Mouse (Mus musculus) CD4-positive, CD25-positive, alpha-beta regulatory T cell, adult 9 weeks (primary cell): ENCODE data around the gene Mroh2a. TPM values are rescaled to one million over a fixed set of nuclear protein-coding genes. Genes with fewer than 3 reads are reported as not detected.

ENCODE experiments used
- polyA plus RNA-seq: library from polyadenylated mRNA; unstranded; fragments of 100-300 nt; shearing (Covaris generic); gene quantifications from one replicate; pipeline ENCODE4 v1.2.1, GENCODE M21; 2017

The Mroh2a gene
- polyA plus RNA-seq: 1.6 TPM

DNA sequence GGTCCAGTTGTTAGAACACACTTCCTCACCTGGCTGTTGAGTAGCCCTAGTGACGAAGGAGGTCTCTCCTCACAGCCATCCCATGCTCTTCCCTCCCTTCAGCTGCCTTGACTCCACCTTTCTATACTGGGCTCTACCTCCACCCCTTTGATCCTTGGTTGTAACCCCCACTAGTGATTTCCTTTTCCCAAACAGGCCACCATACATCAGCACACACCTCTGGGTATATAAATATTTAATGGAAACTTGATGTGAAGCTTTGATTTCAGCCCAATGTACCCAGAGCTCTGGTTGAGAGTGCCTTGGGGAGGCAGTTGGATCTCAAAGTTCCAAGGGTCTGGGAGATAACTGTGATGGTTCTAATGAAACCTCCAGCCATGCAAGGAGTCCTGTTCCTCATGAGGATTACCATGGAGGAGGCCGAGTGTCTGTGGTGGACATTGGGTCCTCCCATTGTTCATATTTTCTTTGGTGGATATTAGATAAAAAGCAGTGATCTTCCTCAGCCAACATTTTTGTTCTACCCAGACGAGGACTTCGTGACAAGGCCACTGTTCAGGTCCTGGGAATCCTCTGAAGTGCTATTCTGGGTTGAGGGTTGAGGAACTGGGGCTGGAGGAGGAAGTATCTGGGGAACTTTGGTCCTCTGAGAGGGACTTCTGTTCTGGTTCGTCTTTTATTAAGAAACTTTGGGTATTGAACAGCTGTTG, at the start of gene Mroh2a:
TSS of gene Mroh2a (plus strand) at position 317 of the 710 bp plus-strand sequence.

DNA sequence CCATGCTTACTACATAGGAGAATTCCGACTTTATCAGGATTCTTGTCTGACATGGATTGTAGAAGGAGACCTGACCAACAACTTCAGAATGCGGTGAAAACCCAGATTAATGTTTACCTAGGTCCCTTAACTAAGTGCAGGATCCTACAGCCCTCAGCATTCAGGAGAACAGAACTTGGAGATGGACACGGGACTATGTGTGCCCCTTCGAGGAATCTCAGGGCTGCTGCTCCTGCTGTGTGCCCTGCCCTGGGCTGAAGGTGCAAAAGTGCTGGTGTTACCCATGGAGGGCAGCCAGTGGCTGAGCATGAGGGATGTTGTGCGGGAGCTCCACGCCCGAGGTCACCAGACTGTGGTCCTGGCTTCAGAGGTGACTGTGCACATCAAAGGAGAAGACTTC, 26.3 kb upstream of the Mroh2a start, which contains the start of gene Ugt1a2:
TSS of gene Ugt1a2 (plus strand) at position 146 of the 400 bp plus-strand sequence.

GRCm38 (mm10) chr1:88205294-88205922, 21.4 kb upstream of the Mroh2a start, which contains the start of gene Dnajb3:
Dnajb3 (minus strand) TSS chr1:88205782.

GRCm38 (mm10) chr1:88211812-88212211, 15.0 kb upstream of the Mroh2a start, which contains the start of gene Ugt1a1:
Ugt1a1 (plus strand) TSS chr1:88211959.

GRCm38 (mm10) chr1:88277098-88277817, 50.5 kb downstream of the Mroh2a start, which contains the start of the genes Hjurp and Trpm8:
Hjurp (minus strand) TSS chr1:88277633.
Trpm8 (plus strand) TSS chr1:88277661.

Other genes starting within 250 kb of the Mroh2a start
- gene Usp40, start 218.4 kb upstream of the Mroh2a start, polyA plus RNA-seq: 25.0 TPM
- not detected for gene Ugt1a10, start 171.6 kb upstream of the Mroh2a start, polyA plus RNA-seq
- not detected for gene Ugt1a9, start 156.2 kb upstream of the Mroh2a start, polyA plus RNA-seq
- not detected for gene Ugt1a8, start 139.2 kb upstream of the Mroh2a start, polyA plus RNA-seq
- gene Ugt1a7c, start 131.9 kb upstream of the Mroh2a start, polyA plus RNA-seq: 1.2 TPM
- not detected for gene Ugt1a6b, start 123.7 kb upstream of the Mroh2a start, polyA plus RNA-seq
- 0.21 TPM for gene Ugt1a6a, start 92.2 kb upstream of the Mroh2a start, polyA plus RNA-seq
- not detected for gene Ugt1a5, start 61.0 kb upstream of the Mroh2a start, polyA plus RNA-seq
- gene Ugt1a2, start 26.4 kb upstream of the Mroh2a start, polyA plus RNA-seq: not detected
- gene Dnajb3, start 21.2 kb upstream of the Mroh2a start, polyA plus RNA-seq: 0.61 TPM
- not detected for gene Ugt1a1, start 15.0 kb upstream of the Mroh2a start, polyA plus RNA-seq
- gene Hjurp, start 50.6 kb downstream of the Mroh2a start, polyA plus RNA-seq: 111 TPM
- not detected for gene Trpm8, start 50.7 kb downstream of the Mroh2a start, polyA plus RNA-seq
- gene Spp2, start 180.0 kb downstream of the Mroh2a start, polyA plus RNA-seq: not detected